Mouse (Mus musculus) midbrain, embryonic 11.5 days (tissue): ENCODE results near the gene Fndc10. TPM values are rescaled to one million over a fixed set of nuclear protein-coding genes. Genes with fewer than 3 reads are reported as not detected.
"Not testable (repeated sequence)": the region's sequence is repeated elsewhere in the genome, so short reads cannot be mapped to it uniquely, and the experiment has no call there.

ENCODE experiments used
- ATAC-seq: fragments of 200-750 bp; cut with Nextera tagmentation; 2 replicates; pipeline ENCODE4 v1.8.0; 2017; ENCODE audit warnings: moderate TSS enrichment, moderate library complexity; ENCODE audit not compliant: low FRiP score
- DNase-seq: peaks from one replicate; pipeline ENCODE4 v3.0.0; 2015; ENCODE audit warnings: low spot score; ENCODE audit errors: missing footprints
- H3K27ac ChIP-seq: fragments of 300-500 bp; sonication (generic); 2 replicates; pipeline ENCODE4 v1.5.1; 2014; ENCODE audit warnings: low read depth, low read length
- H3K27me3 ChIP-seq: fragments of 300-500 bp; sonication (generic); 2 replicates; pipeline ENCODE4 v1.6.1; 2014; ENCODE audit warnings: mild to moderate bottlenecking, low read length, moderate library complexity, mixed read lengths; ENCODE audit not compliant: control insufficient read depth, insufficient read depth
- H3K36me3 ChIP-seq: fragments of 300-500 bp; sonication (generic); 2 replicates; pipeline ENCODE4 v1.6.1; 2014; ENCODE audit warnings: mild to moderate bottlenecking, low read length, moderate library complexity, mixed read lengths; ENCODE audit not compliant: control insufficient read depth, insufficient read depth
- H3K4me1 ChIP-seq: fragments of 300-500 bp; sonication (generic); 2 replicates; pipeline ENCODE4 v1.6.1; 2014; ENCODE audit warnings: low read length; ENCODE audit not compliant: control insufficient read depth, insufficient read depth
- H3K4me2 ChIP-seq: fragments of 300-500 bp; sonication (generic); 2 replicates; pipeline ENCODE4 v1.6.1; 2014; ENCODE audit warnings: mild to moderate bottlenecking, moderate library complexity
- H3K4me3 ChIP-seq: fragments of 300-500 bp; sonication (generic); 2 replicates; pipeline ENCODE4 v1.5.1; 2014; ENCODE audit warnings: low read depth, low read length
- H3K9ac ChIP-seq: fragments of 300-500 bp; sonication (generic); 2 replicates; pipeline ENCODE4 v1.6.1; 2014; ENCODE audit warnings: low read length
- H3K9me3 ChIP-seq: fragments of 300-500 bp; sonication (generic); 2 replicates; pipeline ENCODE4 v1.6.1; 2016; ENCODE audit warnings: low read length; ENCODE audit not compliant: control insufficient read depth
- WGBS: fragments of 180-500 bp; shearing (Covaris S2); extraction: QIAGEN DNeasy Blood & Tissue Kit; methylation state at CpG from one replicate; pipeline ENCODE4 v1.1.7; 2014; 5-methylcytosine and 5-hydroxymethylcytosine counted together
- polyA plus RNA-seq: library from polyadenylated mRNA; unstranded; fragments of >200 nt; fragmentation: Nextera tagmentation; extraction: Ambion mirVana; gene quantifications from 2 replicates; pipeline ENCODE4 v1.2.1, GENCODE M21; 2014

Fndc10 gene
- polyA plus RNA-seq, 1 experiment from 2014 or later = 1.5 TPM

- ATAC-seq = no peak
- no peak overlapping the region for H3K27ac ChIP-seq
These were observed 44.1 kb downstream of the Fndc10 start for GRCm38 (mm10) chr4:155738262-155738661.

GRCm38 (mm10) chr4:155739152-155739551 lies 45.0 kb downstream of the Fndc10 start:
- 89% methylated on average over 6 of the region's 6 CpGs for WGBS
- peaks cover 2% of the 10 kb centered on the region; the same call in 1 of the 2 replicates for H3K36me3 ChIP-seq

More at GRCm38 (mm10) chr4:155738262-155738661, 44.1 kb downstream of the Fndc10 start:
- no peak overlapping the region for H3K9ac ChIP-seq
- peaks cover 2% of the 10 kb centered on the region; the same call in 1 of the 2 replicates for H3K36me3 ChIP-seq
- no peak overlapping the region for H3K4me2 ChIP-seq
- H3K27me3 ChIP-seq = no peaks in the 10 kb centered on the region
- H3K4me1 ChIP-seq = peaks cover 18% of the 10 kb centered on the region
- no peaks in the 10 kb centered on the region for H3K9me3 ChIP-seq
- no peak for DNase-seq
- WGBS = 72% methylated on average over 8 of the region's 8 CpGs
- no peak overlapping the region for H3K4me3 ChIP-seq

DNA sequence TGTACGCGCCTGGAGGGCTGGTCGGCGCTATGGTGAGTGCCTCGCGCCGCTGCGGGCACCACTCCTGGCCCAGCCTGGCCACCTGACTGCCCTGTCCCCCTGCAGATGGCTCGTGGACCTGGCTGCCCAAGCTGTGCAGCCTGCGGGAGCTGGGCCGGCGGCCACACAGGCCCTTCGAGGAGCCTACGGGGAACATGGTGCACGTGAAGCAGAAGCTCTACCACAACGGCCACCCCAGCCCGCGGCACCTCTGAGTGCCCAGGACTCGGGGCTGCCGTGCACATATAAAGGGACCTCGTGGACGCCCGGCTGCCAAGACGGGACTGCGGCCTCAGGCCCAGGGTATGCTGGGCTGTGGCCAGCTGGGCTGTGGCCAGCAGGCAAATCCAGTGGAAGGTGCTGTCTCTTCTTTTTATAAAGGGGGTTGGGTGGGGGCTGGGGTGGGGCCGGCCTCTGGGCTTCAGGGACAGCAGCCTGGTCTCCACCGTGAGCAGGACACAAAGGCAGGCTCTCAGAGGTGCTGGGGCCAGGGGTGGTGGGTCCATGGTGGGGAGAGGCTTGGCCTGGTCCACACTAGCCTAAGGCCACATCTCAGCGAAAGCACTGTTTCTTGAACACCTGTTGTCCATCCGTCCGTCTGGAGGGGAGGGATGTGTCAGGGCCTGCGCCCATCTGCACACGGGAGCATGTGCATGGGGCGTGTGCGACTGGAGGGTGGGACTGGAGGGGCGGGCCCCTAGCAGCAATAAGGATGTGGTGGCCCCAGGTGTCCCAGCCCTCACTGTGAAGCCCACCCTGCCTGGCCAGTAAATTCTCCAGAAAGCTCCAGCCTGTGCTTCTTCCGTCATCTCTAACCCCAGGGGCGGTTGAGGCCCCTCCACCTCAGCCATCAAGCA lies 45.8 kb downstream of the Fndc10 start:
- Histone ChIP-seq H3K9ac (no peak overlapping the region), H3K9me3 (no peaks in the 10 kb centered on the region), H3K4me2 (no peak overlapping the region), H3K36me3 (peaks cover 8% of the 10 kb centered on the region), H3K4me3 (no peak overlapping the region), H3K4me1 (peaks cover 11% of the 10 kb centered on the region), H3K27me3 (no peaks in the 10 kb centered on the region), H3K27ac (no peak overlapping the region)
- DNase-seq = no peak
- WGBS = 88% methylated on average over 37 of the region's 37 CpGs
- no peak; the same call in 1 of the 2 replicates for ATAC-seq

More at GRCm38 (mm10) chr4:155739152-155739551, 45.0 kb downstream of the Fndc10 start:
- no peak overlapping the region for H3K4me3 ChIP-seq
- no peak overlapping the region for H3K9ac ChIP-seq
- ATAC-seq (no peak), DNase-seq (no peak)
- no peak overlapping the region for H3K4me2 ChIP-seq
- H3K27ac ChIP-seq = no peak overlapping the region
- H3K4me1 ChIP-seq = peaks cover 12% of the 10 kb centered on the region
- no peaks in the 10 kb centered on the region for H3K9me3 ChIP-seq
- H3K27me3 ChIP-seq = no peaks in the 10 kb centered on the region

DNA sequence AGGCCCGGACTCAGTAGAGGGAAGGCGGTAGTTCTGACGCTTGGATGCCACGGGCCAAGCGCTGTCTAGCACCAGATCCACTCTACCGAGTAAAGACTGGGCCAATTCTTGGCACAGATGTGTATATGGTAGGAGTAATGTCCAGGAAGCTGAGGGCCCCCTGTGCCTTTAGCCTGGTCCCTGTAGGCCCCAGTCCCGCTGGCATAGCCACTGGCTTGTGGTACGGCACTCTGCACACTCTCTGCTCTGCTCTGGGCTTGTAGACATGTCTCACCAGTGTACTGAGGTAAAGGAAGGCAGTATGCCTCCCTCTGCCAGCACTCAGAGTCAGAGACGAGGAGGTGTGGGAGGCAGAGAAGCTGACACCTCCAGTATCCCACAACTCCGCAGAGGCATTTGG lies 46.5 kb downstream of the Fndc10 start:
- not testable (repeated sequence) for H3K9ac ChIP-seq, ATAC-seq, H3K4me3 ChIP-seq, H3K9me3 ChIP-seq, H3K27me3 ChIP-seq, DNase-seq, H3K27ac ChIP-seq, H3K4me2 ChIP-seq, H3K4me1 ChIP-seq
- WGBS = 93% methylated on average over 10 of the region's 10 CpGs
- H3K36me3 ChIP-seq = peaks cover 11% of the 10 kb centered on the region

DNA sequence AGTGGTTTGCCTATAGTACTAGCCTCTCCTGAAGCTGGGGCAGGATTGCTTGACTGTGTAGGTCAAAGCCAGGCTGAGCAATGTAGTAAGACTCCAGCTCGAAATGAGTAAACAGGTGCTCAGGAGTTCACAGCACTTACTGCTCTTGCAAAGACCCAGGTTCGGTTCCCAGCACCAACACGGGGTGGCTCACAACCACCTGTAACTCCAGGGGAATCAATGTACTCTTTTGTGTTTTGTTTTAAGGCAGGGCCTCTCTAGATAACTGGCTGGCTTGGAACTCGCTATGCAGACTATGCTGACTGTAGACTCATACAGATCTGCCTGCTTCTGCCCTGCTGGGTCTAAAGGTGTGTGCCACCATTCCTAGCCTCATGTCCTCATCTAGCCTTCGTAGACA lies 48.5 kb downstream of the Fndc10 start:
- H3K36me3 ChIP-seq = peaks cover 22% of the 10 kb centered on the region
- no peaks in the 10 kb centered on the region for H3K9me3 ChIP-seq

GRCm38 (mm10) chr4:155744474-155744873 lies 50.3 kb downstream of the Fndc10 start:
- no peak overlapping the region for H3K4me3 ChIP-seq
- 92% methylated on average over 8 of the region's 8 CpGs for WGBS
- no peaks in the 10 kb centered on the region for H3K27me3 ChIP-seq
- H3K4me2 ChIP-seq = no peak overlapping the region
- DNase-seq (no peak), ATAC-seq (no peak)
- H3K9ac ChIP-seq = no peak overlapping the region
- H3K4me1 ChIP-seq = no peaks in the 10 kb centered on the region
- no peaks in the 10 kb centered on the region for H3K9me3 ChIP-seq
- no peak overlapping the region for H3K27ac ChIP-seq
- peaks cover 27% of the 10 kb centered on the region for H3K36me3 ChIP-seq

More for the DNA sequence above, 48.5 kb downstream of the Fndc10 start:
- Histone ChIP-seq H3K27ac (no peak overlapping the region), H3K4me3 (no peak overlapping the region), H3K4me2 (no peak overlapping the region), H3K9ac (no peak overlapping the region), H3K27me3 (no peaks in the 10 kb centered on the region), H3K4me1 (no peaks in the 10 kb centered on the region)
- DNase-seq (no peak), ATAC-seq (no peak)
- 92% methylated on average over 5 of the region's 5 CpGs for WGBS

- no peak overlapping the region for H3K9ac ChIP-seq
- peak; percentile 70 for DNase-seq
- H3K4me3 ChIP-seq = no peak overlapping the region
- H3K36me3 ChIP-seq = peaks cover 29% of the 10 kb centered on the region
- no peaks in the 10 kb centered on the region for H3K9me3 ChIP-seq
- 93% methylated on average over 5 of the region's 5 CpGs for WGBS
- no peak overlapping the region for H3K27ac ChIP-seq
- no peak for ATAC-seq
- H3K27me3 ChIP-seq = no peaks in the 10 kb centered on the region
- no peak overlapping the region for H3K4me2 ChIP-seq
- H3K4me1 ChIP-seq = no peaks in the 10 kb centered on the region
These were observed 51.0 kb downstream of the Fndc10 start for GRCm38 (mm10) chr4:155745136-155745535.

Other genes with a start within 250 kb of the Fndc10 start
- not detected in 2 replicates for gene Tmem52, start 225.2 kb upstream of the Fndc10 start, polyA plus RNA-seq
- gene Gnb1, start 203.0 kb upstream of the Fndc10 start, polyA plus RNA-seq = 771 and 811 TPM in 2 replicates
- 98.3 and 99.8 TPM in 2 replicates for gene Nadk, start 132.0 kb upstream of the Fndc10 start, polyA plus RNA-seq
- 18.0 and 18.1 TPM in 2 replicates for gene Slc35e2, start 92.9 kb upstream of the Fndc10 start, polyA plus RNA-seq
- gene Cdk11b, start 69.5 kb upstream of the Fndc10 start, polyA plus RNA-seq = 72.9 and 83.6 TPM in 2 replicates
- gene Gm10563, start 48.9 kb upstream of the Fndc10 start, polyA plus RNA-seq = not detected in 2 replicates
- 2.5 and 4.1 TPM in 2 replicates for gene Mmp23, start 41.0 kb upstream of the Fndc10 start, polyA plus RNA-seq
- 11.8 and 12.8 TPM in 2 replicates for gene Mib2, start 25.1 kb upstream of the Fndc10 start, polyA plus RNA-seq
- 147 and 155 TPM in 2 replicates for gene Ssu72, start 10.5 kb downstream of the Fndc10 start, polyA plus RNA-seq
- 0.69 and 0.96 TPM in 2 replicates for gene Tmem240, start 40.5 kb downstream of the Fndc10 start, polyA plus RNA-seq
- 84.5 and 84.6 TPM in 2 replicates for gene Atad3a, start 66.8 kb downstream of the Fndc10 start, polyA plus RNA-seq
- 9.1 and 9.9 TPM in 2 replicates for gene Vwa1, start 80.4 kb downstream of the Fndc10 start, polyA plus RNA-seq
- 0.14 and 0.21 TPM in 2 replicates for gene Tmem88b, start 91.5 kb downstream of the Fndc10 start, polyA plus RNA-seq
- gene Ankrd65, start 96.1 kb downstream of the Fndc10 start, polyA plus RNA-seq = not detected in 2 replicates
- gene Mrpl20, start 108.5 kb downstream of the Fndc10 start, polyA plus RNA-seq = 225 and 243 TPM in 2 replicates
- 146 and 157 TPM in 2 replicates for gene Ccnl2, start 118.1 kb downstream of the Fndc10 start, polyA plus RNA-seq
- gene Aurkaip1, start 136.9 kb downstream of the Fndc10 start, polyA plus RNA-seq = 113 and 128 TPM in 2 replicates
- 37.7 and 41.9 TPM in 2 replicates for gene Mxra8, start 145.3 kb downstream of the Fndc10 start, polyA plus RNA-seq
- gene Dvl1, start 153.1 kb downstream of the Fndc10 start, polyA plus RNA-seq = 8.6 and 10.7 TPM in 2 replicates
- 0.34 and 0.59 TPM in 2 replicates for gene Tas1r3, start 169.0 kb downstream of the Fndc10 start, polyA plus RNA-seq
- gene Cptp, start 175.1 kb downstream of the Fndc10 start, polyA plus RNA-seq = 24.7 and 24.8 TPM in 2 replicates
- gene Ints11, start 175.2 kb downstream of the Fndc10 start, polyA plus RNA-seq = 102 and 103 TPM in 2 replicates
- 37.2 and 39.4 TPM in 2 replicates for gene Pusl1, start 197.4 kb downstream of the Fndc10 start, polyA plus RNA-seq
- 25.6 and 27.5 TPM in 2 replicates for gene Acap3, start 197.5 kb downstream of the Fndc10 start, polyA plus RNA-seq
- gene Ube2j2, start 249.5 kb downstream of the Fndc10 start, polyA plus RNA-seq = 148 and 158 TPM in 2 replicates